Mouse (Mus musculus) liver, embryonic 14.5 days (tissue): Measurements from ENCODE around the gene Prrx2.

Experiments used
- CTCF ChIP-seq: IDR thresholded peaks from 2 replicates; pipeline ENCODE4 v1.5.1; 2016; ENCODE audit warnings: antibody characterized with exemption, low read depth, control low read depth
- EP300 ChIP-seq: IDR thresholded peaks from 2 replicates; pipeline ENCODE4 v1.6.1; 2016; ENCODE audit warnings: antibody characterized with exemption, low read depth

- TF ChIP-seq EP300, result no peak
- TF ChIP-seq CTCF, result no peak
Measured at GRCm38 (mm10) chr2:30830283-30830795, 4.4 kb upstream of the Prrx2 start, which contains the start of gene Asb6.
